Mouse (Mus musculus) lung, adult 2 months (tissue): Measurements from ENCODE around the gene Popdc2.

Source experiments
- CTCF ChIP-seq: fragments of 200-500 bp; IDR thresholded peaks from 2 replicates; pipeline ENCODE4 v1.5.1; 2011; ENCODE audit warnings: mild to moderate bottlenecking, low read length, control low read depth; ENCODE audit not compliant: insufficient read depth
- POLR2A ChIP-seq: fragments of 200-500 bp; IDR thresholded peaks from 2 replicates; pipeline ENCODE4 v1.6.1; 2011; ENCODE audit warnings: low read depth, mild to moderate bottlenecking, control low read depth, low read length, borderline replicate concordance; ENCODE audit errors: extremely low read depth

GRCm38 (mm10) chr16:38370633-38371374, 8.8 kb downstream of the Popdc2 start:
- no peak for TF ChIP-seq CTCF
- TF ChIP-seq POLR2A: no peak
